Mouse (Mus musculus) megakaryocyte, embryonic 14.5 days (primary cell): ENCODE results near the gene D930020B18Rik.

Source experiments
- FLI1 ChIP-seq: IDR thresholded peaks from 2 replicates; pipeline ENCODE4 v1.6.1; 2012; ENCODE audit warnings: low read length, inconsistent platforms, mixed read lengths
- GATA1 ChIP-seq: IDR thresholded peaks from 3 replicates; pipeline ENCODE4 v1.6.1; 2012; ENCODE audit warnings: mixed read lengths, low read length, inconsistent platforms, borderline replicate concordance

DNA sequence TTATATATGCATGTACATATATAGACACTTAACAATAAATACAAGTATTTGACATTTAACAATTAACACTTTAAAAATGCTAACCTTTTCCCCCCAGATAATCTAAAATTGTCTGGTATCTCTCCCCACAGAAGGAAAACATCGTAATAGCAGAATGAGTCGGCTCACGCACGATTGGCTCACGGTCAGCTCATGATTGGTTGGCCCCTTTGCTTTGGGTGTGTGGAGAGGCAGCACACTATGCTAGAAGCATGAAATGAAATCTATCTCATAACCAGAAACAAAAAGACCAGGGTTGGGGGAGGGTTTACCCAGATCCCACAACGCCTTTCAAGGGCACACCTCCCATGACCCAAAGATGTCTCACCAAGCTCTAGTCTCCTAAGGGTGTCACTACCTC is 63.5 kb downstream of the D930020B18Rik start:
- TF ChIP-seq FLI1 = no peak
- no peak for TF ChIP-seq GATA1
